Mouse (Mus musculus) small intestine, adult 2 months (tissue): ENCODE measurements around the gene Rab4a.

Experiments
- CTCF ChIP-seq: fragments of 200-500 bp; IDR thresholded peaks from 2 replicates; pipeline ENCODE4 v1.5.1; 2012; ENCODE audit warnings: low read depth, mild to moderate bottlenecking, control low read depth, inconsistent platforms, low read length, moderate library complexity, mixed read lengths; ENCODE audit not compliant: insufficient replicate concordance, insufficient read length; ENCODE audit errors: extremely low read depth
- POLR2A ChIP-seq: fragments of 200-500 bp; IDR thresholded peaks from 2 replicates; pipeline ENCODE4 v1.6.1; 2012; ENCODE audit warnings: low read depth, mild to moderate bottlenecking, control low read depth, inconsistent platforms, low read length, moderate library complexity

DNA sequence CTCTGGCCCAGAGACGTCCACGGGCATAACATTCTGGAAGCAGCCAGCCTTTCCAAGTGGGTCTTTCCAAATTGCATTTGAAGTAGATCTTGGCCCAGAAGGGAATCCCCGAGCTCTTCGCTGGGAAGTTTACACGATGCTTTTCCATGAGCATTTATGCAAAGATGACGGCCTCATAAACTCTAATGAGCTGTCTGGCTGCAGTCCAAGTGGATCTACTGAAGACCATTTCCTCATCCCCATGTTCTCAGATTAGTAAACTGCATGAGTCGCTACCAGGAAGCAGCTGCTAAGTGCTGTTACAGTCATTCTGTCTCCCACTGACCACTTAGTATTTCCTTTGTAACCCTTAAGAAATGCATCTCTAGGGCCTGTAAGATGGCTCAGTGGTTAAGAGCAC lies 42.4 kb upstream of the Rab4a start:
- TF ChIP-seq CTCF (no peak), POLR2A (no peak)
